Mouse (Mus musculus): Measurements from ENCODE around the gene Fuz. TPM values are rescaled to one million over a fixed set of nuclear protein-coding genes. Genes with fewer than 3 reads are reported as not detected.
A peak's percentile ranks its signal among the peaks of the same experiment; 100 is the strongest.

Fuz gene
- total and polyA plus RNA-seq, 2 experiments from 2014 or later = 10.0 to 50.8 TPM

GRCm38 (mm10) chr7:44867802-44868201, 28.1 kb upstream of the Fuz start:
- H3K36me3 ChIP-seq (replicated peaks; ENCODE audit: control insufficient read depth, insufficient read depth, low read length) = peaks cover 26% of the 10 kb centered on the region
- H3K9ac ChIP-seq (replicated peaks; ENCODE audit: low read depth, low read length) = peak overlapping the region; percentile 96; the same call in 1 of the 2 replicates
- 41% methylated on average over 9 of the region's 9 CpGs for WGBS
- peak overlapping the region; percentile 100 for H3K27ac ChIP-seq (ENCODE audit: low read depth)
- H3K4me3 ChIP-seq (ENCODE audit: low read depth, low read length) = peak overlapping the region; percentile 99
- no peak for DNase-seq (ENCODE audit: low spot score)
- ATAC-seq (ENCODE audit: insufficient read depth, low read depth) = no peak
- no peaks in the 10 kb centered on the region for H3K9me3 ChIP-seq (replicated peaks; ENCODE audit: control insufficient read depth, low read length)
- no peak for TF ChIP-seq EP300 (IDR thresholded peaks at IDR 0.05; ENCODE audit: low read depth)
- no peak for TF ChIP-seq CTCF (IDR thresholded peaks at IDR 0.05; ENCODE audit: low read depth)
- no peaks in the 10 kb centered on the region for H3K27me3 ChIP-seq (ENCODE audit: control insufficient read depth, insufficient read depth, low read length)
- peaks cover 44% of the 10 kb centered on the region for H3K4me1 ChIP-seq (ENCODE audit: control insufficient read depth, insufficient read depth)
- peak overlapping the region; percentile 83 for H3K4me2 ChIP-seq (ENCODE audit: low read depth, low read length)

GRCm38 (mm10) chr7:44868465-44868864, 27.4 kb upstream of the Fuz start:
- DNase-seq (ENCODE audit: low spot score) (no peak), ATAC-seq (ENCODE audit: insufficient read depth, low read depth) (no peak)
- Histone ChIP-seq H3K4me1 (ENCODE audit: control insufficient read depth, insufficient read depth) (peaks cover 50% of the 10 kb centered on the region), H3K9ac (replicated peaks; ENCODE audit: low read depth, low read length) (peak overlapping the region; percentile 96), H3K4me2 (ENCODE audit: low read depth, low read length) (peak overlapping the region; percentile 83), H3K4me3 (ENCODE audit: low read depth, low read length) (peak overlapping the region; percentile 99), H3K36me3 (replicated peaks; ENCODE audit: control insufficient read depth, insufficient read depth, low read length) (peaks cover 19% of the 10 kb centered on the region), H3K27ac (ENCODE audit: low read depth) (peak overlapping the region; percentile 100), H3K27me3 (ENCODE audit: control insufficient read depth, insufficient read depth, low read length) (no peaks in the 10 kb centered on the region), H3K9me3 (replicated peaks; ENCODE audit: control insufficient read depth, low read length) (no peaks in the 10 kb centered on the region)
- 8% methylated on average over 16 of the region's 16 CpGs for WGBS
- TF ChIP-seq EP300 (IDR thresholded peaks at IDR 0.05; ENCODE audit: low read depth) = no peak
- TF ChIP-seq CTCF (IDR thresholded peaks at IDR 0.05; ENCODE audit: low read depth) = no peak

- ATAC-seq (ENCODE audit: insufficient read depth, low read depth) = peak; percentile 22
Measured at GRCm38 (mm10) chr7:44868919-44869696, 26.8 kb upstream of the Fuz start.

GRCm38 (mm10) chr7:44869697-44870528, 26.0 kb upstream of the Fuz start, which contains the start of gene Ptov1:
Gene Ptov1, minus strand, starts transcription at chr7:44869788.
- DNase-seq (ENCODE audit: low spot score) (peak; percentile 100), ATAC-seq (ENCODE audit: insufficient read depth, low read depth) (peak; percentile 89)
- H3K4me1 ChIP-seq (ENCODE audit: control insufficient read depth, insufficient read depth) = peaks cover 42% of the 10 kb centered on the region
- 4% methylated on average over 29 of the region's 29 CpGs for WGBS
- peak within 1 kb of the TSS; percentile 99 for H3K4me3 ChIP-seq (ENCODE audit: low read depth, low read length)
- H3K4me2 ChIP-seq (ENCODE audit: low read depth, low read length) = peak within 1 kb of the TSS; percentile 83
- no peaks in the 10 kb centered on the region for H3K27me3 ChIP-seq (ENCODE audit: control insufficient read depth, insufficient read depth, low read length)
- peak within 1 kb of the TSS; percentile 96 for H3K9ac ChIP-seq (replicated peaks; ENCODE audit: low read depth, low read length)
- peaks cover 5% of the 10 kb centered on the region; the same call in 1 of the 2 replicates for H3K36me3 ChIP-seq (replicated peaks; ENCODE audit: control insufficient read depth, insufficient read depth, low read length)
- no peaks in the 10 kb centered on the region for H3K9me3 ChIP-seq (replicated peaks; ENCODE audit: control insufficient read depth, low read length)
- H3K27ac ChIP-seq (ENCODE audit: low read depth) = peak within 1 kb of the TSS; percentile 100
- TF ChIP-seq EP300 (IDR thresholded peaks at IDR 0.05; ENCODE audit: low read depth) = peak; percentile 4; the same call in 1 of the 2 replicates
- TF ChIP-seq CTCF (IDR thresholded peaks at IDR 0.05; ENCODE audit: low read depth) = no peak

More at GRCm38 (mm10) chr7:44868919-44869696, 26.8 kb upstream of the Fuz start:
- Histone ChIP-seq H3K27me3 (ENCODE audit: control insufficient read depth, insufficient read depth, low read length) (no peaks in the 10 kb centered on the region), H3K27ac (ENCODE audit: low read depth) (peak overlapping the region; percentile 100), H3K4me2 (ENCODE audit: low read depth, low read length) (peak overlapping the region; percentile 83), H3K9ac (replicated peaks; ENCODE audit: low read depth, low read length) (peak overlapping the region; percentile 96), H3K36me3 (replicated peaks; ENCODE audit: control insufficient read depth, insufficient read depth, low read length) (peaks cover 13% of the 10 kb centered on the region), H3K4me3 (ENCODE audit: low read depth, low read length) (peak overlapping the region; percentile 99), H3K4me1 (ENCODE audit: control insufficient read depth, insufficient read depth) (peaks cover 50% of the 10 kb centered on the region), H3K9me3 (replicated peaks; ENCODE audit: control insufficient read depth, low read length) (no peaks in the 10 kb centered on the region)
- WGBS = under 1% methylated on average over 83 of the region's 108 CpGs
- TF ChIP-seq CTCF (IDR thresholded peaks at IDR 0.05; ENCODE audit: low read depth) (no peak), EP300 (IDR thresholded peaks at IDR 0.05; ENCODE audit: low read depth) (no peak)
- no peak for DNase-seq (ENCODE audit: low spot score)

GRCm38 (mm10) chr7:44870614-44871013, 25.3 kb upstream of the Fuz start:
- no peaks in the 10 kb centered on the region for H3K9me3 ChIP-seq (replicated peaks; ENCODE audit: control insufficient read depth, low read length)
- peak overlapping the region; percentile 96; the same call in 1 of the 2 replicates for H3K9ac ChIP-seq (replicated peaks; ENCODE audit: low read depth, low read length)
- no peaks in the 10 kb centered on the region for H3K36me3 ChIP-seq (replicated peaks; ENCODE audit: control insufficient read depth, insufficient read depth, low read length)
- H3K4me3 ChIP-seq (ENCODE audit: low read depth, low read length) = peak overlapping the region; percentile 99; the same call in 1 of the 2 replicates
- WGBS = 86% methylated on average over 6 of the region's 6 CpGs
- TF ChIP-seq EP300 (IDR thresholded peaks at IDR 0.05; ENCODE audit: low read depth) (no peak), CTCF (IDR thresholded peaks at IDR 0.05; ENCODE audit: low read depth) (no peak)
- peaks cover 35% of the 10 kb centered on the region for H3K4me1 ChIP-seq (ENCODE audit: control insufficient read depth, insufficient read depth)
- no peak for ATAC-seq (ENCODE audit: insufficient read depth, low read depth)
- H3K27ac ChIP-seq (ENCODE audit: low read depth) = peak overlapping the region; percentile 100
- H3K27me3 ChIP-seq (ENCODE audit: control insufficient read depth, insufficient read depth, low read length) = no peaks in the 10 kb centered on the region
- H3K4me2 ChIP-seq (ENCODE audit: low read depth, low read length) = peak overlapping the region; percentile 83
- no peak for DNase-seq (ENCODE audit: low spot score)

All from heart, postnatal 0 days (tissue).